Mouse (Mus musculus) left cerebral cortex, postnatal 36 days (tissue): ENCODE measurements around the gene Cnp. TPM values are rescaled to one million over a fixed set of nuclear protein-coding genes. Genes with fewer than 3 reads are reported as not detected.

Experiments used
- DNase-seq, 2 experiments: peaks; one replicate each; pipeline ENCODE4 v3.0.0; 2021 to 2022; ENCODE audit warnings: low spot score in 2 of 2, mixed read lengths in 1 of 2
- intact Hi-C: fragments of 180-260 bp; cut with DNase I; formaldehyde crosslinking; loops from one replicate; pipeline ENCODE4 v1.15.1; 2025
- total RNA-seq, 2 experiments: library from RNA; stranded (reverse); gene quantifications; 2 replicates each; pipeline ENCODE4 v1.2.3; 2021

Gene Cnp
- total RNA-seq, 2 experiments from 2014 or later, result 167 to 298 TPM

- DNase-seq, result no peak
- intact Hi-C loops, result no loop called here
Observed at GRCm38 (mm10) chr11:100550101-100550500, 24.6 kb upstream of the Cnp start.

GRCm38 (mm10) chr11:100552842-100553241, 21.9 kb upstream of the Cnp start:
- intact Hi-C loops, result no loop called here
- no peak for DNase-seq

GRCm38 (mm10) chr11:100555583-100555982, 19.1 kb upstream of the Cnp start:
- intact Hi-C loops, result loop anchor here (1.0 to 5.0 kb wide), 2 partner anchors 43 to 128 kb away; no protein-coding TSS in a partner anchor
- DNase-seq, result peak; percentile 15 to 36

GRCm38 (mm10) chr11:100557563-100557962, 17.1 kb upstream of the Cnp start:
- intact Hi-C loops, result loop anchor here (5.0 kb wide), 1 partner anchor 130 kb away; no protein-coding TSS in a partner anchor

GRCm38 (mm10) chr11:100559476-100559875, 15.2 kb upstream of the Cnp start:
- no peak for DNase-seq
- intact Hi-C loops, result loop anchor here (5.0 kb wide), 1 partner anchor 132 kb away; no protein-coding TSS in a partner anchor

More at GRCm38 (mm10) chr11:100557563-100557962, 17.1 kb upstream of the Cnp start:
- DNase-seq, result no peak

- no peak for DNase-seq
- intact Hi-C loops, result no loop called here
Observed at GRCm38 (mm10) chr11:100561748-100562147, 13.0 kb upstream of the Cnp start.

GRCm38 (mm10) chr11:100564297-100564696, 10.4 kb upstream of the Cnp start:
- intact Hi-C loops, result no loop called here
- peak; percentile 76 to 80 for DNase-seq

GRCm38 (mm10) chr11:100564703-100565102, 10.0 kb upstream of the Cnp start:
- no peak for DNase-seq
- intact Hi-C loops, result no loop called here

- no peak for DNase-seq
- intact Hi-C loops, result no loop called here
Observed at GRCm38 (mm10) chr11:100567229-100567628, 7.5 kb upstream of the Cnp start.

- intact Hi-C loops, result no loop called here
Observed at GRCm38 (mm10) chr11:100567815-100568245, 6.9 kb upstream of the Cnp start.

GRCm38 (mm10) chr11:100568692-100569091, 6.0 kb upstream of the Cnp start:
- intact Hi-C loops, result no loop called here

More at GRCm38 (mm10) chr11:100567815-100568245, 6.9 kb upstream of the Cnp start:
- no peak for DNase-seq

GRCm38 (mm10) chr11:100569789-100570188, 4.9 kb upstream of the Cnp start:
- intact Hi-C loops, result loop anchor here (2.0 to 5.0 kb wide), 3 partner anchors 125 to 193 kb away; partner anchors contain the start of gene Hcrt
- DNase-seq, result no peak

More at GRCm38 (mm10) chr11:100568692-100569091, 6.0 kb upstream of the Cnp start:
- no peak for DNase-seq

- intact Hi-C loops, result loop anchor here (2.0 to 5.0 kb wide), 3 partner anchors 124 to 192 kb away; partner anchors contain the start of gene Hcrt
- DNase-seq, result peak; percentile 65 to 69
Observed at GRCm38 (mm10) chr11:100570430-100571201, 4.1 kb upstream of the Cnp start.

GRCm38 (mm10) chr11:100571202-100571567, 3.5 kb upstream of the Cnp start:
- DNase-seq, result peak; percentile 52 to 65
- intact Hi-C loops, result loop anchor here (2.0 to 5.0 kb wide), 3 partner anchors 124 to 191 kb away; partner anchors contain the start of gene Hcrt

GRCm38 (mm10) chr11:100574188-100574587, 516 bp upstream of the Cnp start:
- intact Hi-C loops, result loop anchor here (5.0 kb wide), 1 partner anchor 188 kb away; the partner anchor contains the start of gene Hcrt
- DNase-seq, result no peak

GRCm38 (mm10) chr11:100575484-100575855, 766 bp downstream of the Cnp start:
- intact Hi-C loops, result loop anchor here (1.0 kb wide), 1 partner anchor 44 kb away; the partner anchor contains the start of gene Nkiras2
- peak; percentile 32 to 40 for DNase-seq

GRCm38 (mm10) chr11:100576256-100576655, 1.6 kb downstream of the Cnp start:
- no peak for DNase-seq
- intact Hi-C loops, result no loop called here

- no peak for DNase-seq
- intact Hi-C loops, result no loop called here
Observed at GRCm38 (mm10) chr11:100577852-100578599, 3.3 kb downstream of the Cnp start.

- DNase-seq, result no peak
- intact Hi-C loops, result no loop called here
Observed at GRCm38 (mm10) chr11:100579116-100579799, 4.6 kb downstream of the Cnp start.

- DNase-seq, result no peak
- intact Hi-C loops, result no loop called here
Observed at GRCm38 (mm10) chr11:100580275-100580674, 5.6 kb downstream of the Cnp start.
